7 mouse cellular contexts compared by ENCODE assay signal in genomic region chr7:3691919-3692318, GRCm38 (mm10). TPM values are rescaled to one million over a fixed set of nuclear protein-coding genes. Genes with fewer than 3 reads are reported as not detected.
DNase-seq lines count a peak whose midpoint lies in the region; ATAC-seq and TF ChIP-seq lines count a peak whose summit lies in the region.

No protein-coding gene starts in this region.

- no peak for TF ChIP-seq CTCF in small intestine, adult 2 months (IDR thresholded peaks at IDR 0.05; ENCODE audit: extremely low read depth, insufficient read length, insufficient replicate concordance, low read depth, low read length)

- H3K27ac ChIP-seq in lung, embryonic 15.5 days, result peak overlapping the region; percentile 99; the same call in 1 of the 2 replicates
- H3K27ac ChIP-seq in embryonic facial prominence, embryonic 15.5 days (replicated peaks), result peak overlapping the region; percentile 97
- H3K27ac ChIP-seq in limb, embryonic 11.5 days (replicated peaks; ENCODE audit: low read depth, low read length), result no peak overlapping the region
- H3K27ac ChIP-seq in small intestine, adult 2 months (ENCODE audit: insufficient read depth, low read depth, low read length), result no peak overlapping the region

- no peak for ATAC-seq in lung, embryonic 15.5 days (ENCODE audit: borderline replicate concordance, extremely low read depth, low FRiP score, low TSS enrichment)
- no peak for ATAC-seq in embryonic facial prominence, embryonic 15.5 days (ENCODE audit: insufficient number of reproducible peaks, low FRiP score, low TSS enrichment, low read depth)
- no peak for ATAC-seq in limb, embryonic 11.5 days (ENCODE audit: insufficient number of reproducible peaks, low FRiP score, low TSS enrichment, low read depth)

- DNase-seq in lung, postnatal 14 days, result no peak
- no peak for DNase-seq in limb, embryonic 11.5 days (ENCODE audit: low spot score)
- no peak for DNase-seq in layer of hippocampus, adult 11-12 months (ENCODE audit: low spot score)
- no peak for DNase-seq in urinary bladder, postnatal 25 days (ENCODE audit: low spot score)

- H3K4me3 ChIP-seq in lung, embryonic 15.5 days, result peak overlapping the region; percentile 74
- peak overlapping the region; percentile 72 for H3K4me3 ChIP-seq in embryonic facial prominence, embryonic 15.5 days (replicated peaks)
- H3K4me3 ChIP-seq in limb, embryonic 11.5 days (ENCODE audit: low read depth, low read length), result peak overlapping the region; percentile 67
- peak overlapping the region; percentile 73 for H3K4me3 ChIP-seq in small intestine, adult 2 months (ENCODE audit: low read depth, low read length)

- peak overlapping the region; percentile 83 for H3K4me2 ChIP-seq in lung, embryonic 15.5 days
- H3K4me2 ChIP-seq in embryonic facial prominence, embryonic 15.5 days (replicated peaks), result peak overlapping the region; percentile 87
- H3K4me2 ChIP-seq in limb, embryonic 11.5 days (ENCODE audit: low read depth, severe bottlenecking), result peak overlapping the region; percentile 87

- whole genome bisulfite sequencing in lung, embryonic 15.5 days, result 17% methylated on average over 3 of the region's 3 CpGs
- WGBS in embryonic facial prominence, embryonic 15.5 days, result 29% methylated on average over 3 of the region's 3 CpGs
- 32% methylated on average over 3 of the region's 3 CpGs for WGBS in limb, embryonic 11.5 days
- WGBS in small intestine, adult 2 months, result 12% methylated on average over 3 of the region's 3 CpGs

- H3K27me3 ChIP-seq in lung, embryonic 15.5 days, result no peaks in the 10 kb centered on the region
- H3K27me3 ChIP-seq in embryonic facial prominence, embryonic 15.5 days, result no peaks in the 10 kb centered on the region
- H3K27me3 ChIP-seq in limb, embryonic 11.5 days (ENCODE audit: control insufficient read depth, insufficient read depth, low read length), result no peaks in the 10 kb centered on the region
- no peaks in the 10 kb centered on the region for H3K27me3 ChIP-seq in small intestine, adult 2 months (ENCODE audit: control insufficient read depth, insufficient read depth, low read length)

- TF ChIP-seq POLR2A in small intestine, adult 2 months (IDR thresholded peaks at IDR 0.05; ENCODE audit: low read depth, low read length), result no peak

- H3K36me3 ChIP-seq in lung, embryonic 15.5 days, result peaks cover 13% of the 10 kb centered on the region
- H3K36me3 ChIP-seq in embryonic facial prominence, embryonic 15.5 days, result peaks cover 27% of the 10 kb centered on the region
- H3K36me3 ChIP-seq in limb, embryonic 11.5 days (ENCODE audit: control insufficient read depth, insufficient read depth, low read length), result peaks cover 3% of the 10 kb centered on the region; the same call in 1 of the 2 replicates
- H3K36me3 ChIP-seq in small intestine, adult 2 months (ENCODE audit: control insufficient read depth, insufficient read depth, low read length), result peaks cover 4% of the 10 kb centered on the region

- H3K9ac ChIP-seq in lung, embryonic 15.5 days, result peak overlapping the region; percentile 88
- peak overlapping the region; percentile 88 for H3K9ac ChIP-seq in embryonic facial prominence, embryonic 15.5 days
- H3K9ac ChIP-seq in limb, embryonic 11.5 days (ENCODE audit: low read length), result peak overlapping the region; percentile 84

- no peaks in the 10 kb centered on the region for H3K9me3 ChIP-seq in lung, embryonic 15.5 days
- H3K9me3 ChIP-seq in embryonic facial prominence, embryonic 15.5 days (replicated peaks), result no peaks in the 10 kb centered on the region
- no peaks in the 10 kb centered on the region for H3K9me3 ChIP-seq in limb, embryonic 11.5 days (ENCODE audit: control insufficient read depth, low read length)

- peaks cover 22% of the 10 kb centered on the region for H3K4me1 ChIP-seq in lung, embryonic 15.5 days
- H3K4me1 ChIP-seq in embryonic facial prominence, embryonic 15.5 days, result peaks cover 16% of the 10 kb centered on the region
- H3K4me1 ChIP-seq in limb, embryonic 11.5 days (ENCODE audit: control insufficient read depth, insufficient read depth, low read length), result peaks cover 15% of the 10 kb centered on the region; the same call in 1 of the 2 replicates
- peaks cover 9% of the 10 kb centered on the region; the same call in 1 of the 2 replicates for H3K4me1 ChIP-seq in small intestine, adult 2 months (ENCODE audit: control insufficient read depth, insufficient read depth, insufficient read length, low read length)

RNA-seq across cellular contexts. Expression of gene Tsen34, which starts 0.7 kb away (rescaled TPM):
- polyA plus RNA-seq in lung, embryonic 15.5 days (2015; fragmentation: Nextera tagmentation; extraction: Ambion mirVana), result 296 and 312 TPM in 2 replicates
- 275 and 298 TPM in 2 replicates for polyA plus RNA-seq in embryonic facial prominence, embryonic 15.5 days (2015; fragmentation: Nextera tagmentation; extraction: Ambion mirVana)
- polyA plus RNA-seq in limb, embryonic 11.5 days (2014; fragmentation: Nextera tagmentation; extraction: Ambion mirVana), result 289 TPM in 2 replicates
- 50.3 and 92.2 TPM in 2 replicates for polyA plus RNA-seq in small intestine, adult 2 months (2012; rRNA removed)

RNA-seq across cellular contexts. Expression of gene Mboat7, which starts 1.4 kb away (rescaled TPM):
- polyA plus RNA-seq in lung, embryonic 15.5 days (2015; fragmentation: Nextera tagmentation; extraction: Ambion mirVana), result 49.8 and 51.4 TPM in 2 replicates
- 53.8 and 62.4 TPM in 2 replicates for polyA plus RNA-seq in embryonic facial prominence, embryonic 15.5 days (2015; fragmentation: Nextera tagmentation; extraction: Ambion mirVana)
- polyA plus RNA-seq in limb, embryonic 11.5 days (2014; fragmentation: Nextera tagmentation; extraction: Ambion mirVana), result 36.7 and 41.2 TPM in 2 replicates
- polyA plus RNA-seq in small intestine, adult 2 months (2012; rRNA removed), result 33.0 and 59.6 TPM in 2 replicates

RNA-seq across cellular contexts. Expression of gene Rps9, which starts 11.9 kb away (rescaled TPM):
- polyA plus RNA-seq in lung, embryonic 15.5 days (2015; fragmentation: Nextera tagmentation; extraction: Ambion mirVana), result 1,380 and 1,502 TPM in 2 replicates
- polyA plus RNA-seq in embryonic facial prominence, embryonic 15.5 days (2015; fragmentation: Nextera tagmentation; extraction: Ambion mirVana), result 1,464 and 1,578 TPM in 2 replicates
- polyA plus RNA-seq in limb, embryonic 11.5 days (2014; fragmentation: Nextera tagmentation; extraction: Ambion mirVana), result 1,472 and 1,559 TPM in 2 replicates
- 1,258 and 1,397 TPM in 2 replicates for polyA plus RNA-seq in small intestine, adult 2 months (2012; rRNA removed)

RNA-seq across cellular contexts. Expression of gene Tmc4, which starts 14.6 kb away (rescaled TPM):
- polyA plus RNA-seq in lung, embryonic 15.5 days (2015; fragmentation: Nextera tagmentation; extraction: Ambion mirVana), result 21.7 and 25.5 TPM in 2 replicates
- 9.5 and 14.3 TPM in 2 replicates for polyA plus RNA-seq in embryonic facial prominence, embryonic 15.5 days (2015; fragmentation: Nextera tagmentation; extraction: Ambion mirVana)
- polyA plus RNA-seq in limb, embryonic 11.5 days (2014; fragmentation: Nextera tagmentation; extraction: Ambion mirVana), result 3.6 and 4.2 TPM in 2 replicates
- polyA plus RNA-seq in small intestine, adult 2 months (2012; rRNA removed), result 119 and 229 TPM in 2 replicates

RNA-seq across cellular contexts. Expression of gene Leng1, which starts 26.3 kb away (rescaled TPM):
- polyA plus RNA-seq in lung, embryonic 15.5 days (2015; fragmentation: Nextera tagmentation; extraction: Ambion mirVana), result 15.0 and 15.8 TPM in 2 replicates
- polyA plus RNA-seq in embryonic facial prominence, embryonic 15.5 days (2015; fragmentation: Nextera tagmentation; extraction: Ambion mirVana), result 20.1 and 22.3 TPM in 2 replicates
- polyA plus RNA-seq in limb, embryonic 11.5 days (2014; fragmentation: Nextera tagmentation; extraction: Ambion mirVana), result 13.8 and 14.6 TPM in 2 replicates
- polyA plus RNA-seq in small intestine, adult 2 months (2012; rRNA removed), result 2.4 and 5.1 TPM in 2 replicates

Comparison
In these comparisons a context has a peak if more than half of its experiments do, and no peak if none do; other contexts are left out.
1. H3K27ac ChIP-seq: peak in lung, embryonic 15.5 days (single experiment) and embryonic facial prominence, embryonic 15.5 days (single experiment); none in limb, embryonic 11.5 days (single experiment) and small intestine, adult 2 months (single experiment).
2. Peak in every context shown above with its lines, with median percentiles within 50 percentile points of each other: H3K4me2 ChIP-seq, H3K4me3 ChIP-seq and H3K9ac ChIP-seq.